Mouse (Mus musculus): ENCODE measurements around the gene Mum1. TPM values are rescaled to one million over a fixed set of nuclear protein-coding genes. Genes with fewer than 3 reads are reported as not detected.

Gene Mum1
- 57.6 and 60.7 TPM in 2 replicates for total RNA-seq (2014; rRNA removed)
- 41.1 and 50.4 TPM in 2 replicates for polyA plus RNA-seq (2015; fragmentation: Nextera tagmentation; extraction: Ambion mirVana)

GRCm38 (mm10) chr10:80226416-80227165 is at the start of gene Mum1:
TSS of gene Mum1 (plus strand) at chr10:80226434.
- Histone ChIP-seq H3K27ac (ENCODE audit: low read depth, low read length) (peak within 1 kb of the TSS; percentile 93), H3K4me1 (ENCODE audit: insufficient read depth) (peaks cover 19% of the 10 kb centered on the region), H3K9ac (peak within 1 kb of the TSS; percentile 91), H3K9me3 (ENCODE audit: low read length) (no peaks in the 10 kb centered on the region), H3K36me3 (ENCODE audit: insufficient read depth) (peaks cover 9% of the 10 kb centered on the region), H3K4me3 (ENCODE audit: low read depth, low read length) (peak within 1 kb of the TSS; percentile 82), H3K27me3 (ENCODE audit: insufficient read depth, low read length) (no peaks in the 10 kb centered on the region), H3K4me2 (ENCODE audit: low read depth) (peak within 1 kb of the TSS; percentile 92)
- WGBS, result under 1% methylated on average over 59 of the region's 75 CpGs
- peak; percentile 74 for TF ChIP-seq CTCF (IDR thresholded peaks at IDR 0.05; ENCODE audit: low read depth)
- ATAC-seq (peak; percentile 96), DNase-seq (peak; percentile 96)

- WGBS, result 65% methylated on average over 7 of the region's 7 CpGs
Observed at GRCm38 (mm10) chr10:80177441-80178279, 48.6 kb upstream of the Mum1 start.

GRCm38 (mm10) chr10:80179068-80180051 is 46.9 kb upstream of the Mum1 start, which contains the start of gene Efna2:
TSS of gene Efna2 (plus strand) at chr10:80179482.
- TF ChIP-seq CTCF (IDR thresholded peaks at IDR 0.05; ENCODE audit: low read depth), result peak; percentile 13; the same call in 1 of the 2 replicates
- Histone ChIP-seq H3K9ac (peak within 1 kb of the TSS; percentile 81), H3K9me3 (ENCODE audit: low read length) (no peaks in the 10 kb centered on the region), H3K4me3 (ENCODE audit: low read depth, low read length) (peak within 1 kb of the TSS; percentile 78), H3K27me3 (ENCODE audit: insufficient read depth, low read length) (no peaks in the 10 kb centered on the region), H3K4me2 (ENCODE audit: low read depth) (peak within 1 kb of the TSS; percentile 68), H3K4me1 (ENCODE audit: insufficient read depth) (peaks cover 18% of the 10 kb centered on the region), H3K36me3 (ENCODE audit: insufficient read depth) (no peaks in the 10 kb centered on the region), H3K27ac (ENCODE audit: low read depth, low read length) (peak within 1 kb of the TSS; percentile 78)
- WGBS, result 4% methylated on average over 69 of the region's 106 CpGs
- DNase-seq (peak; percentile 80), ATAC-seq (peak; percentile 77)

More at GRCm38 (mm10) chr10:80177441-80178279, 48.6 kb upstream of the Mum1 start:
- Histone ChIP-seq H3K36me3 (ENCODE audit: insufficient read depth) (no peaks in the 10 kb centered on the region), H3K4me3 (ENCODE audit: low read depth, low read length) (no peak overlapping the region), H3K4me1 (ENCODE audit: insufficient read depth) (peaks cover 18% of the 10 kb centered on the region), H3K4me2 (ENCODE audit: low read depth) (no peak overlapping the region), H3K27me3 (ENCODE audit: insufficient read depth, low read length) (no peaks in the 10 kb centered on the region), H3K27ac (ENCODE audit: low read depth, low read length) (no peak overlapping the region), H3K9me3 (ENCODE audit: low read length) (no peaks in the 10 kb centered on the region), H3K9ac (no peak overlapping the region)
- TF ChIP-seq CTCF (IDR thresholded peaks at IDR 0.05; ENCODE audit: low read depth), result no peak
- no peak for ATAC-seq
- no peak for DNase-seq

GRCm38 (mm10) chr10:80180288-80180687 is 45.9 kb upstream of the Mum1 start:
- H3K4me2 ChIP-seq (ENCODE audit: low read depth), result peak overlapping the region; percentile 68
- WGBS, result 35% methylated on average over 6 of the region's 6 CpGs
- no peaks in the 10 kb centered on the region for H3K36me3 ChIP-seq (ENCODE audit: insufficient read depth)
- no peak overlapping the region for H3K27ac ChIP-seq (ENCODE audit: low read depth, low read length)
- H3K27me3 ChIP-seq (ENCODE audit: insufficient read depth, low read length), result no peaks in the 10 kb centered on the region
- peaks cover 18% of the 10 kb centered on the region for H3K4me1 ChIP-seq (ENCODE audit: insufficient read depth)
- no peak for DNase-seq
- peak overlapping the region; percentile 78 for H3K4me3 ChIP-seq (ENCODE audit: low read depth, low read length)
- H3K9ac ChIP-seq, result peak overlapping the region; percentile 81
- TF ChIP-seq CTCF (IDR thresholded peaks at IDR 0.05; ENCODE audit: low read depth), result no peak
- ATAC-seq, result no peak
- no peaks in the 10 kb centered on the region for H3K9me3 ChIP-seq (ENCODE audit: low read length)

- no peaks in the 10 kb centered on the region for H3K36me3 ChIP-seq (ENCODE audit: insufficient read depth)
- H3K9ac ChIP-seq, result peak overlapping the region; percentile 81
- peak overlapping the region; percentile 78 for H3K4me3 ChIP-seq (ENCODE audit: low read depth, low read length)
- no peaks in the 10 kb centered on the region for H3K27me3 ChIP-seq (ENCODE audit: insufficient read depth, low read length)
- peaks cover 18% of the 10 kb centered on the region for H3K4me1 ChIP-seq (ENCODE audit: insufficient read depth)
- ATAC-seq (no peak), DNase-seq (no peak)
- no peaks in the 10 kb centered on the region for H3K9me3 ChIP-seq (ENCODE audit: low read length)
- TF ChIP-seq CTCF (IDR thresholded peaks at IDR 0.05; ENCODE audit: low read depth), result no peak
- H3K27ac ChIP-seq (ENCODE audit: low read depth, low read length), result no peak overlapping the region
- peak overlapping the region; percentile 68 for H3K4me2 ChIP-seq (ENCODE audit: low read depth)
- WGBS, result 42% methylated on average over 5 of the region's 5 CpGs
Observed at GRCm38 (mm10) chr10:80180823-80181222, 45.4 kb upstream of the Mum1 start.

- H3K27ac ChIP-seq (ENCODE audit: low read depth, low read length), result no peak overlapping the region
Observed at GRCm38 (mm10) chr10:80182547-80182946, 43.7 kb upstream of the Mum1 start.

More at GRCm38 (mm10) chr10:80182547-80182946, 43.7 kb upstream of the Mum1 start:
- Histone ChIP-seq H3K4me2 (ENCODE audit: low read depth) (no peak overlapping the region), H3K9me3 (ENCODE audit: low read length) (no peaks in the 10 kb centered on the region), H3K9ac (no peak overlapping the region), H3K27me3 (ENCODE audit: insufficient read depth, low read length) (no peaks in the 10 kb centered on the region), H3K4me3 (ENCODE audit: low read depth, low read length) (no peak overlapping the region), H3K36me3 (ENCODE audit: insufficient read depth) (peaks cover 7% of the 10 kb centered on the region; the same call in 1 of the 2 replicates), H3K4me1 (ENCODE audit: insufficient read depth) (peaks cover 18% of the 10 kb centered on the region)
- DNase-seq (no peak), ATAC-seq (no peak)
- TF ChIP-seq CTCF (IDR thresholded peaks at IDR 0.05; ENCODE audit: low read depth), result no peak
- WGBS, result 93% methylated on average over 7 of the region's 7 CpGs

Data from forebrain, postnatal 0 days (tissue).